Mouse (Mus musculus) embryonic facial prominence, embryonic 12.5 days (tissue): Measurements from ENCODE around the gene Cacna1c. TPM values are rescaled to one million over a fixed set of nuclear protein-coding genes. Genes with fewer than 3 reads are reported as not detected.
"Not testable (repeated sequence)": the region's sequence is repeated elsewhere in the genome, so short reads cannot be mapped to it uniquely, and the experiment has no call there.

Source experiments
- ATAC-seq: fragments of 200-750 bp; cut with Nextera tagmentation; 2 replicates; pipeline ENCODE4 v1.8.0; 2017; ENCODE audit not compliant: insufficient number of reproducible peaks, insufficient read depth, low FRiP score, low TSS enrichment
- H3K27ac ChIP-seq: fragments of 300-500 bp; sonication (generic); 2 replicates; pipeline ENCODE4 v1.5.1; 2016; ENCODE audit warnings: mild to moderate bottlenecking
- H3K27me3 ChIP-seq: fragments of 300-500 bp; sonication (generic); 2 replicates; pipeline ENCODE4 v1.6.1; 2016; ENCODE audit warnings: mild to moderate bottlenecking, moderate library complexity
- H3K36me3 ChIP-seq: fragments of 300-500 bp; sonication (generic); 2 replicates; pipeline ENCODE4 v1.6.1; 2016; ENCODE audit warnings: mild to moderate bottlenecking
- H3K4me1 ChIP-seq: fragments of 300-500 bp; sonication (generic); 2 replicates; pipeline ENCODE4 v1.6.1; 2016
- H3K4me2 ChIP-seq: fragments of 300-500 bp; sonication (generic); replicated peaks from 2 replicates; pipeline ENCODE4 v1.6.1; 2016; ENCODE audit warnings: mild to moderate bottlenecking, moderate library complexity
- H3K4me3 ChIP-seq: fragments of 300-500 bp; sonication (generic); 2 replicates; pipeline ENCODE4 v1.5.1; 2016; ENCODE audit warnings: mild to moderate bottlenecking
- H3K9ac ChIP-seq: fragments of 300-500 bp; sonication (generic); 2 replicates; pipeline ENCODE4 v1.6.1; 2016; ENCODE audit warnings: mild to moderate bottlenecking, moderate library complexity
- H3K9me3 ChIP-seq: fragments of 300-500 bp; sonication (generic); 2 replicates; pipeline ENCODE4 v1.6.1; 2016; ENCODE audit warnings: mild to moderate bottlenecking, moderate library complexity
- WGBS: fragments of 180-500 bp; shearing (Covaris S2); methylation state at CpG from one replicate; pipeline ENCODE4 v1.1.7; 2016; 5-methylcytosine and 5-hydroxymethylcytosine counted together
- polyA plus RNA-seq: library from polyadenylated mRNA; unstranded; fragments of >200 nt; fragmentation: Nextera tagmentation; extraction: Ambion mirVana; gene quantifications from 2 replicates; pipeline ENCODE4 v1.2.1, GENCODE M21; 2016

Cacna1c gene
- polyA plus RNA-seq, 1 experiment from 2014 or later, result 10.2 TPM

- Histone ChIP-seq H3K4me3 (peak overlapping the region; percentile 35; the same call in 1 of the 2 replicates), H3K9ac (no peak overlapping the region), H3K4me1 (peaks cover 9% of the 10 kb centered on the region), H3K4me2 (peak overlapping the region; percentile 65), H3K9me3 (no peaks in the 10 kb centered on the region), H3K36me3 (peaks cover 12% of the 10 kb centered on the region; the same call in 1 of the 2 replicates), H3K27ac (no peak overlapping the region), H3K27me3 (peaks cover 25% of the 10 kb centered on the region)
- 25% methylated on average over 21 of the region's 21 CpGs for WGBS
- no peak for ATAC-seq
Measured at GRCm38 (mm10) chr6:118592662-118593376, 603.4 kb downstream of the Cacna1c start.

- H3K36me3 ChIP-seq, H3K27ac ChIP-seq, H3K4me3 ChIP-seq, ATAC-seq, H3K27me3 ChIP-seq, H3K9ac ChIP-seq, H3K4me1 ChIP-seq, H3K4me2 ChIP-seq, H3K9me3 ChIP-seq: not testable (repeated sequence)
- WGBS, result 84% methylated on average over 4 of the region's 4 CpGs
Measured at GRCm38 (mm10) chr6:118578741-118579140, 617.5 kb downstream of the Cacna1c start.

- Histone ChIP-seq H3K9ac (no peak overlapping the region), H3K36me3 (no peaks in the 10 kb centered on the region), H3K4me2 (no peak overlapping the region), H3K9me3 (no peaks in the 10 kb centered on the region), H3K27ac (no peak overlapping the region), H3K27me3 (no peaks in the 10 kb centered on the region), H3K4me3 (no peak overlapping the region), H3K4me1 (no peaks in the 10 kb centered on the region)
- 61% methylated on average over 6 of the region's 6 CpGs for WGBS
- ATAC-seq, result no peak
Measured at GRCm38 (mm10) chr6:118574351-118574750, 621.9 kb downstream of the Cacna1c start.

- WGBS, result 93% methylated on average over 3 of the region's 3 CpGs
Measured at GRCm38 (mm10) chr6:118567816-118568215, 628.4 kb downstream of the Cacna1c start.

GRCm38 (mm10) chr6:118561745-118562609, 634.2 kb downstream of the Cacna1c start, which contains the start of gene Ankrd26:
Ankrd26 (minus strand) TSS chr6:118562226.
- no peaks in the 10 kb centered on the region for H3K9me3 ChIP-seq
- no peaks in the 10 kb centered on the region for H3K27me3 ChIP-seq
- H3K4me3 ChIP-seq, result peak within 1 kb of the TSS; percentile 59
- peak within 1 kb of the TSS; percentile 74 for H3K4me2 ChIP-seq
- peak; percentile 95 for ATAC-seq
- H3K9ac ChIP-seq, result peak within 1 kb of the TSS; percentile 77
- peaks cover 19% of the 10 kb centered on the region for H3K36me3 ChIP-seq
- WGBS, result 6% methylated on average over 54 of the region's 54 CpGs
- H3K4me1 ChIP-seq, result 0 out of 2 replicates have a peak, but pooled peaks cover 14% of the 10 kb centered on the region
- peak within 1 kb of the TSS; percentile 78 for H3K27ac ChIP-seq

More at GRCm38 (mm10) chr6:118567816-118568215, 628.4 kb downstream of the Cacna1c start:
- no peaks in the 10 kb centered on the region for H3K9me3 ChIP-seq
- H3K9ac ChIP-seq, result no peak overlapping the region
- 0 out of 2 replicates have a peak, but pooled peaks cover 5% of the 10 kb centered on the region for H3K4me1 ChIP-seq
- no peak overlapping the region for H3K4me3 ChIP-seq
- no peak overlapping the region for H3K27ac ChIP-seq
- no peaks in the 10 kb centered on the region for H3K36me3 ChIP-seq
- no peak for ATAC-seq
- H3K27me3 ChIP-seq, result no peaks in the 10 kb centered on the region
- no peak overlapping the region for H3K4me2 ChIP-seq

- no peak overlapping the region for H3K27ac ChIP-seq
- H3K4me3 ChIP-seq, result peak overlapping the region; percentile 59
- no peaks in the 10 kb centered on the region for H3K27me3 ChIP-seq
- H3K9me3 ChIP-seq, result no peaks in the 10 kb centered on the region
- 81% methylated on average over 8 of the region's 8 CpGs for WGBS
- peak overlapping the region; percentile 74 for H3K4me2 ChIP-seq
- H3K9ac ChIP-seq, result peak overlapping the region; percentile 77
- H3K36me3 ChIP-seq, result peaks cover 27% of the 10 kb centered on the region
- ATAC-seq, result no peak
- H3K4me1 ChIP-seq, result 0 out of 2 replicates have a peak, but pooled peaks cover 14% of the 10 kb centered on the region
Measured at GRCm38 (mm10) chr6:118561225-118561624, 635.0 kb downstream of the Cacna1c start.

- no peaks in the 10 kb centered on the region for H3K9me3 ChIP-seq
- no peak overlapping the region for H3K4me2 ChIP-seq
- no peak overlapping the region for H3K4me3 ChIP-seq
- 94% methylated on average over 4 of the region's 4 CpGs for WGBS
- H3K27me3 ChIP-seq, result no peaks in the 10 kb centered on the region
- no peak overlapping the region for H3K27ac ChIP-seq
- no peak overlapping the region for H3K9ac ChIP-seq
- H3K36me3 ChIP-seq, result peaks cover 56% of the 10 kb centered on the region
- H3K4me1 ChIP-seq, result no peaks in the 10 kb centered on the region
- no peak for ATAC-seq
Measured at GRCm38 (mm10) chr6:118538627-118539026, 657.6 kb downstream of the Cacna1c start.

Other genes with a start within 250 kb of the Cacna1c start
- gene Dcp1b, start 21.2 kb downstream of the Cacna1c start, polyA plus RNA-seq, result 8.5 and 9.7 TPM in 2 replicates
- not detected in 2 replicates for gene Cacna2d4, start 40.1 kb upstream of the Cacna1c start, polyA plus RNA-seq
- gene Lrtm2, start 134.3 kb upstream of the Cacna1c start, polyA plus RNA-seq, result 0.04 and 0.13 TPM in 2 replicates
- gene Adipor2, start 221.3 kb upstream of the Cacna1c start, polyA plus RNA-seq, result 28.4 and 30.2 TPM in 2 replicates